Mouse (Mus musculus) adrenal gland, adult 2 months (tissue): ENCODE data around the gene Cox11. TPM values are rescaled to one million over a fixed set of nuclear protein-coding genes. Genes with fewer than 3 reads are reported as not detected.

Experiments used
- DNase-seq: peaks from one replicate; pipeline ENCODE4 v3.0.0; 2021
- long read RNA-seq: library from polyadenylated mRNA; stranded (forward); transcript quantifications from one replicate; pipeline ENCODE4 v2.0.0, GENCODE M21; 2021
- polyA plus RNA-seq: library from polyadenylated mRNA; depleted of rRNA; stranded (reverse); fragments of >200 nt; gene quantifications from 2 replicates; pipeline ENCODE4 v1.2.3, GENCODE M21; 2012; rRNA removed
- total RNA-seq, 2 experiments: library from RNA; stranded (reverse); gene quantifications; 2 replicates each; pipeline ENCODE4 v1.2.3; 2021

Cox11 gene
- 10 to 100 TPM; 14.7 to 19.2 TPM for total RNA-seq
- polyA plus RNA-seq = 23.9 and 30.4 TPM in 2 replicates
- long read RNA-seq, transcript Cox11-201 (4 exons, 1,224 nt) = major isoform, 20 of 25 reads
- long read RNA-seq, partial matches to known transcripts = 0 of 25 reads
- long read RNA-seq, other reads (novel, unspliced or antisense) = 3 of 25 reads

- peak; percentile 95 for DNase-seq
These were observed at the start of gene Cox11, which contains the start of gene Stxbp4 for GRCm38 (mm10) chr11:90637440-90638311. TSS of gene Cox11 (plus strand) at chr11:90638173. TSS of gene Stxbp4 (minus strand) at chr11:90638084.

GRCm38 (mm10) chr11:90590996-90591395, 47.0 kb upstream of the Cox11 start:
- peak; percentile 13 for DNase-seq

DNA sequence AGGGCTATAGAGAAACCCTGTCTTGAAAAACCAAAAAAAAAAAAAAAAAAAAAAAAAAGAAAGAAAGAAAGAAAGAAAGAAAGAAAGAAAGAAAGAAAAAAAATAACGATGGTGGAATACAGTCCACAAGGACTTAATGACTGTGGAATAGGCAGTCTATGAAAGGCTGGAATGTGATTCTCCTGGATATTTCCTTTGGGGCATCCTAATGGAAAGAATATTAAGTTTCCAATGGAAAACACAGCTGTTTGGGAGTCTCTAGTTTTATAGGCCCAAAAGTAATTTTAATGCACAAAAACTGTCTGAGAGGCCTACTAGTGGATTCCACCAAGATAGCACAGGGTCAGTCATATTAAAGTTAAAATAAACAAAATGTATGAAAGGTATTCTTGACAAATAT, 42.1 kb upstream of the Cox11 start:
- DNase-seq = no peak

DNA sequence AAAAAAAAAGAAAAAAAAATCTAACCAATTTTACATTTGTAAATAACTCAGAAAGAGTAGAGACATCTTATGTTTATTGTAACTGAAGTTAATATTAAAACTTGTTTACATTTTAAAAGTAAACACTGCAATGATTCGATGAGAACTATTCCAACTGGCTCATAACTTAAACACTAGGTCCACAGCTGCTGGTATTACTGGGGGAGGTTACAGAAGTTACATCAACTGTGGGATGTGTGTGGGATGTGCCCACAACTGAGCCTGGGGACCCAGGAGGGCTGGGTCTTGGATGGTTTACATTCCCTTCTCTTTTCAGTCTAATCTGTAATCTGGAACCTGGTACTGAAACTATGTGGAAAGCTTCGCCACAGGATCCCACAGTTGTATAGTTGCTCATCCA, 34.9 kb upstream of the Cox11 start:
- no peak for DNase-seq

DNA sequence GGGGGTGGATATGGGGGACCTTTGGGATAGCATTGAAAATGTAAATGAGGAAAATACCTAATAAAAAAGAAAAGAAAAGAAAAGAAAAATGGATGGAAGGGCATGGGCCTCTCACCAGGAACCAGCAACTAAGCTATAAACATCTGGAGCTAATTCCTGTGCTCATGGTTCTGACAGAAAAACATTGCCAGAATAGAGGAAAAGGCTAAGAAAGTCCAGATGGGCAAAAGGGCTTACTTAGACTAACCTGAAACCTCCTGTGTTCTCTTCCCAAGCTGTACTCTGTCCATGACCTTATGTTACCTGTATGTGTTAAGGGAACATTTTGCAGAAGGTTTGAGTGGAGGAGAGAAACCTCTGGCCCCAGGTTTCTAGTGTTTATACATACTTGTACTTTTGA, 25.9 kb upstream of the Cox11 start:
- no peak for DNase-seq

GRCm38 (mm10) chr11:90614743-90615142, 23.2 kb upstream of the Cox11 start:
- DNase-seq = no peak

DNA sequence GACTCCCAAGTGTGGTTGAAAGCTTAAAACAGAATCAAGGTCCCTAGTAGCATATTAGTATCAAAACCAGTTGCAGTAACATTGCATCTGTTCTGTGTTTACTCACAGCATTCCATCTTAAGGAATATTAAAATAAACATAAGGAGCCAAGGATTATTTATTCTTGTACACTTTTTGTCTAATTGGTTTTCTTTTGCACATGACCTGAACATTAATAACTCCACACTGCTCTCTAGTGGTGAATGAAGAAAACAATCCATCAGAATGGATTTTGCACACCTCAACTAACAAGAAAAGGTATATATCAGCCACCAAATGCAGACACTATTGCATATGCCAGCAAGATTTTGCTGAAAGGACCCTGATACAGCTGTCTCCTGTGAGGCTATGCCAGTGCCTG, 21.5 kb upstream of the Cox11 start:
- no peak for DNase-seq

DNA sequence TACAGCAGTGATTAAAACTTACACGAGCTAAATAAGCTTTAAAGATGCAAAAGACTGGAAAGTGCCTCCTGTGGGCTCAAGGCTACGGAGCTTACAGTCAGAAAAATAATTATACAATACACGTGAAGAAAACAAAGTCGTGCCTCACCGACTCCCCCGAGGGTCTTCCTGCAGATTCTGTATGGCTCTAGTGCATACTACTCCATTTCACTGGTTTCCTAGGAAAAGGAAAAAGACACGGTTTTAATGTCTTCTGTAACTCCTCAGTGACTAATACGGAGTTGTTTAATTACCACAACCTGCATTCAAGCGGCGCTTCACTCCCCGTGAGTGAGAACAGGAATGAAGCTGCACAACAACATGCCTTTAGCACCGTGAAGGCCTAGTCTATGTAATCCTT, 15.9 kb upstream of the Cox11 start:
- no peak for DNase-seq

DNA sequence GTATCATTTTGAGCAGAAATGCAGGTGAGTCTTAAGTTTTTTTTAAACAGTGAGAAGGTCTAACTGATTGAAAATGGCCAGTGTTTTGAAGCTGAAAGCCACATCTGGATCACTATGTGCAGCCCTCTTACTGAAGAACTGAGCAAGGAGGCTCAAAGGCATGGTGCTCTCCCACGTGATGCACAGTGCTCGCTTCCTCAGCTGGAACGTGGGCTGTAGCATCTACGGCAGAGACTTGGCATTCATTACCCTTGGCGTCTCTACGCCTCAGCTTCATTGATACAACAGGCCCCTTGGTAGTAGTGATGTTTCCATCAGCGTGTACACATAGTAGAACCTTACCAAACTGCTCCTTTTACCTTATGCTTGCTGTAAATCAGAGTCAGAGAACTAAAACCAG, 15.5 kb upstream of the Cox11 start:
- no peak for DNase-seq

GRCm38 (mm10) chr11:90623477-90623876, 14.5 kb upstream of the Cox11 start:
- no peak for DNase-seq

DNA sequence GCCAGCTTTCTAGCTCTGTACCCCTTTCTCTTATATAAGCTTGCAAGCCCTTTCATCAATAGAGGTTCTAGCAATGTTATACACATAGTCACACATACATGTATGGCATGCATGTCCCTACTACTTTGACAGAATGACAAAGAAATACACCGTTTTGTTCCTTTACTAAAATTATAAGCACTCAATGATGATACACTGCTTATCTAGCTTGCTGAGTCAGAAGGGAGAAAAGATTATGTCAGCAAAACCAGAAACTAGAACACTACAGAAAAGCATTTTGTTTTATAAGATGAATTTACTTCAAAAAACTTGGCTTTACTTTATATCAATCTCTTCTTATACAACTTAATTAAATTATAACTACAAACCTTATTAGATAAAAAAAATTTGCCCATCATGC, 12.8 kb upstream of the Cox11 start:
- no peak for DNase-seq

GRCm38 (mm10) chr11:90627751-90628150, 10.2 kb upstream of the Cox11 start:
- no peak for DNase-seq

DNA sequence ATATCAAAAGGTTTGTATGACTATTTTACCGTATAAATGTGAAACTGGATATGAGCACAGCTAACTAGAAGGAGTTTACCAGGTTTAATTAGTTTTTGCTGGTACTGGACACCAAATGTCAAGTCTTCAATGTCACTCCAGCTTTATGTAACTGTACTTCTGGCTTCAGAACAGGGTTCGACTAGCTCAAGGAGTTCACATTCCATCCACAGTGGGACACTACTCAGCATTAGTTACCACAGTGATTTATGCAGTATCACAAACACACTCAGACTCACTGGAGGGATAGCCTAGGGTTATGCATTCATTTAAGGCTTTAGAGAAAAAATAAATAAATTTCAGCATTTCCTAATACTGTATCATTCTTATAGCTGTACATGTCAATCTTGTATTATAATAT, 5.5 kb upstream of the Cox11 start:
- DNase-seq = no peak

- no peak for DNase-seq
These were observed 3.3 kb upstream of the Cox11 start for GRCm38 (mm10) chr11:90634661-90635060.

DNA sequence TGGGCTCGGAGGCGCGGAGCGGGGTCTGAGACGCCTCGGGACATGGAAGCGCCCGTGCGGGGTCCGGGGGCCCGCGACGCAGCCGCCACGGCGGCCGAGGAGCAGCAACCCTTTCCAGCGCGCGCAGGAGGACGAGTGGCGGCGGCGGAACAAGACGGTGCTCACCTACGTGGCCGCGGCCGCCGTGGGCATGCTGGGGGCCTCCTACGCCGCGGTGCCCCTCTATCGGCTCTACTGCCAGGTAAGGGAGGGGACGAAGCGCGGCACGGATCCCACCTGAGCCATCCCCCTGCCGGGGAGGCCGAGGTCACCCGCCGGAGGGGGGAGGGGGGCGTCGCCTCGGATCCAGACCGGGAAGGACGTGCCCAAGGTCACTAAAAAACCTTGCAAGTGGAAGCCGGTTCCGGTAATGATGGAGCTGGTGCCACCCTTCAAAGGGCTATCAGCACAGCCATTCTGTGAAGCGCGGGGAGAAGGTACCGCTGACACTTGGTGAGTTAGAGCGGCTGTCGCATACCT, 398 bp downstream of the Cox11 start:
- DNase-seq = peak; percentile 68

DNA sequence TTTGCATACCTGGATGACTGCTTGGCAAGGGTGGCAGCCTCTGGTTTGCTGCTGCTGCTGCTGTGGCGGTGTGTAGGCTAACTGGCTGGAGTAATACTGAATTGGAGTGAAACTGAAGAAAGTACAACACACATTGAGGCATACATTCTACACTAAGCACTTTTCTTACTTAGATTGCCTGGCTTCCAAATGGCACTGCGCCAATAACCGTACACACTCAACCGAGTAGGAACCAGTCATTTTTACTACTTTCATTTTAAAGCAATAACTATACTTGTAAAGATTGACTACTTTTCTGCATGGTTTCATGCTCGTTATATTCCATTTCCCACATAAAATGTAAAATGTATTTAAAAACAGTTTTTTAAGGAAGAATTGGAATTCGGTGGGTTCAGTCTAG, 11.8 kb downstream of the Cox11 start:
- no peak for DNase-seq

DNA sequence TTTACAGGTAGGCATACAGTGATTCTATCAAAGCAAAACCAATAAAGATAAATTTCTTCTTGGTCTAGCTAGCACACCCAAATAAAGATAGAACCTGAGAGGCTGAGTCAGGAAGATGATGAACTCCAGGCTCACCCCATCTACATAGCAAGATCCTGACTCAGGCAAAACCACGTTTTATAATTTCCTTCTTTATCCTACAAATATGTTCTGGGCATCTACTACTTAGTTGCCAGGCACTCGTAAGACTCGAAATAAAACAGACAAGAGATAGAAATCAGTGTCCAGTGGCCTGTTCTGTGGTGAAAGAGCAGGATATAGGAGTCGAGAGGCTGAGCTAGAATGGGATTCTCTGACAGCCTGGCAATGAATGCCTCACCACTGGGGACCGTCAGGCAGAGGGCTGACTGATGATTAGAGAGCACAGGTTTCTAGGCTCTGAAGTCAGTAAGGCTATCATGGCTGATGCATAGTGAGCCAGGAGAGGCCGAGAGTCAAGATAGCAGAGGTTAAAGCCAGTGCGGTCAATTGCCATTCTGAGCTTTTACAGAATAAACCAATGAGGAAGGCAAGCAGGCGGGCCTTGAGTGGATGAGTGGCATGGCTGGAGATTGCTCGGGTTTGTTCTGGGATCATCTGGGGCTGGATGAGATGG, 12.4 kb downstream of the Cox11 start:
- DNase-seq = no peak

DNA sequence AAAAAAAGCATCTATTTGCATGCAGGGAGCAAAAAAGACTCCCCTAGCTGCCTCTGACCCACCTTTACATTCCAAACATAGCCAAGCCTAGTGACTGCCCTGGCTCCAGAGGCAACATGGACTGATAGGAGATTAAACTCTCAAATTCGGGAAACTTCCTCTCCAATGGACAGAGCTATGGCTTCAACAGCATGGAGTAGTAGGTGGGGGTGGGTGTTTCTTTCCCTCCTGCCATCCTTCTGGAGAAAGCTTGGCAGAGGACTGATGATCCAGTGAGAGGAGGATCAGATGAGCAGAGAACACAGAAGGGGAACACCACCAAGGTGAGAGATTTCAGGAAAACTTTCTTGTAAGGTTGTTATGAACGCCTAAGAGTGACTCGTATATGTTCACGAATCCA, 14.6 kb downstream of the Cox11 start:
- DNase-seq = no peak

- no peak for DNase-seq
These were observed 19.6 kb downstream of the Cox11 start for GRCm38 (mm10) chr11:90657527-90657926.

DNA sequence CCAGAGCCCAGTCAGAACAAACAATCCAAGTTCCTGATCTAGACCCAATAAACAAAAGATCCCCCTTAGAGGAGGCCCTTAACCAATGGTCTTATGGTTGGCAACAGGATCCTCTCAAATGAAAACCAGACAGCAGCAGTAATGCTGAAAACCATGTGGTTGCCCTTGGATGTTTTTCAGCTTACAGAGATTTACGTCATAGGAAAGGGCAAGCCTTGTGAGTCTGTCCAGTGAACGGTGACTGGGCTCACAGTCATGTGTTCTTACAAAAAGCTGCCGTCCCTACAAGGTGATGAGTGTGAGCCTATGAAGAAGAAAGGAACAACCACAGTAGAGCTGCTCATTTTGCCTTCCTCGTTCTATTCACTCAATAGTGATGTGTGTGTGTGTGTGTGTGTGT, 22.7 kb downstream of the Cox11 start:
- DNase-seq = peak; percentile 63

GRCm38 (mm10) chr11:90663052-90663451, 25.1 kb downstream of the Cox11 start:
- DNase-seq = no peak

GRCm38 (mm10) chr11:90663618-90664297, 25.8 kb downstream of the Cox11 start:
- no peak for DNase-seq
